Mouse (Mus musculus) neural tube, embryonic 13.5 days (tissue): ENCODE results near the gene Epb41l4b. TPM values are rescaled to one million over a fixed set of nuclear protein-coding genes. Genes with fewer than 3 reads are reported as not detected.

Source experiments
- ATAC-seq: fragments of 200-750 bp; cut with Nextera tagmentation; 2 replicates; pipeline ENCODE4 v1.8.0; 2017; ENCODE audit warnings: low read depth, mild to moderate bottlenecking, moderate TSS enrichment, moderate library complexity
- H3K27ac ChIP-seq: fragments of 300-500 bp; sonication (generic); replicated peaks from 2 replicates; pipeline ENCODE4 v1.5.1; 2015; ENCODE audit warnings: moderate library complexity, mild to moderate bottlenecking, inconsistent platforms
- H3K27me3 ChIP-seq: fragments of 300-500 bp; sonication (generic); 2 replicates; pipeline ENCODE4 v1.6.1; 2015; ENCODE audit warnings: mild to moderate bottlenecking, inconsistent platforms
- H3K36me3 ChIP-seq: fragments of 300-500 bp; sonication (generic); 2 replicates; pipeline ENCODE4 v1.6.1; 2015; ENCODE audit warnings: mild to moderate bottlenecking, inconsistent platforms
- H3K4me1 ChIP-seq: fragments of 300-500 bp; sonication (generic); replicated peaks from 2 replicates; pipeline ENCODE4 v1.6.1; 2015; ENCODE audit warnings: inconsistent platforms
- H3K4me2 ChIP-seq: fragments of 300-500 bp; sonication (generic); 2 replicates; pipeline ENCODE4 v1.6.1; 2015; ENCODE audit warnings: inconsistent platforms, mild to moderate bottlenecking, moderate library complexity
- H3K4me3 ChIP-seq: fragments of 300-500 bp; sonication (generic); 2 replicates; pipeline ENCODE4 v1.5.1; 2015; ENCODE audit warnings: mild to moderate bottlenecking, inconsistent platforms
- H3K9ac ChIP-seq: fragments of 300-500 bp; sonication (generic); 2 replicates; pipeline ENCODE4 v1.6.1; 2015; ENCODE audit warnings: moderate library complexity, mild to moderate bottlenecking, inconsistent platforms
- H3K9me3 ChIP-seq: fragments of 300-500 bp; sonication (generic); 2 replicates; pipeline ENCODE4 v1.6.1; 2016; ENCODE audit warnings: inconsistent platforms
- WGBS: fragments of 180-500 bp; shearing (Covaris S2); methylation state at CpG from one replicate; pipeline ENCODE4 v1.1.7; 2015; 5-methylcytosine and 5-hydroxymethylcytosine counted together
- polyA plus RNA-seq: library from polyadenylated mRNA; unstranded; fragments of >200 nt; fragmentation: Nextera tagmentation; extraction: Ambion mirVana; gene quantifications from 2 replicates; pipeline ENCODE4 v1.2.1, GENCODE M21; 2015

Gene Epb41l4b
- polyA plus RNA-seq, 1 experiment from 2014 or later, result 2.3 TPM

DNA sequence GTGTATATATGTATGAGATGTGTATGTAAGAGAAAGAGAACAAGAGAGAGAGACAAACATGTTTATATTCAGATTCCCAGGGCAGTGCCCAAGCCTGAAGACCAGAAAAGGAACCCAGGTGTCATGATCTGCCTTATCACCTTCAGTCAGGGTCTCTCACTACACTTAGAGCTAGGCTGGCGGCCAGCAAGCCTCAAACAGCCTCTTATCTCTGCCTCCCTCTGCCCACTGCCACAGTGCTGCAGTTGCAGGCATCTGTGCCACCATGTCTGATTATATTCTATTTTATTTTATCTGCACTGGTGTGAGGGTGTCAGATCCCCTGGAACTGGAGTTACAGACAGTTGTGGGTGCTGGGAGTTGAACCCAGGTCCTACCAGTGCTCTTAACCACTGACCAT is 25.0 kb upstream of the Epb41l4b start:
- no peak overlapping the region for H3K9ac ChIP-seq
- H3K4me3 ChIP-seq, result no peak overlapping the region
- H3K4me2 ChIP-seq, result no peak overlapping the region
- no peak for ATAC-seq
- no peaks in the 10 kb centered on the region for H3K9me3 ChIP-seq
- no peak overlapping the region for H3K27ac ChIP-seq
- H3K36me3 ChIP-seq, result no peaks in the 10 kb centered on the region
- H3K4me1 ChIP-seq, result peaks cover 14% of the 10 kb centered on the region; the same call in 1 of the 2 replicates
- no peaks in the 10 kb centered on the region for H3K27me3 ChIP-seq
- WGBS, result 88% methylated on average over 1 of the region's 1 CpGs

DNA sequence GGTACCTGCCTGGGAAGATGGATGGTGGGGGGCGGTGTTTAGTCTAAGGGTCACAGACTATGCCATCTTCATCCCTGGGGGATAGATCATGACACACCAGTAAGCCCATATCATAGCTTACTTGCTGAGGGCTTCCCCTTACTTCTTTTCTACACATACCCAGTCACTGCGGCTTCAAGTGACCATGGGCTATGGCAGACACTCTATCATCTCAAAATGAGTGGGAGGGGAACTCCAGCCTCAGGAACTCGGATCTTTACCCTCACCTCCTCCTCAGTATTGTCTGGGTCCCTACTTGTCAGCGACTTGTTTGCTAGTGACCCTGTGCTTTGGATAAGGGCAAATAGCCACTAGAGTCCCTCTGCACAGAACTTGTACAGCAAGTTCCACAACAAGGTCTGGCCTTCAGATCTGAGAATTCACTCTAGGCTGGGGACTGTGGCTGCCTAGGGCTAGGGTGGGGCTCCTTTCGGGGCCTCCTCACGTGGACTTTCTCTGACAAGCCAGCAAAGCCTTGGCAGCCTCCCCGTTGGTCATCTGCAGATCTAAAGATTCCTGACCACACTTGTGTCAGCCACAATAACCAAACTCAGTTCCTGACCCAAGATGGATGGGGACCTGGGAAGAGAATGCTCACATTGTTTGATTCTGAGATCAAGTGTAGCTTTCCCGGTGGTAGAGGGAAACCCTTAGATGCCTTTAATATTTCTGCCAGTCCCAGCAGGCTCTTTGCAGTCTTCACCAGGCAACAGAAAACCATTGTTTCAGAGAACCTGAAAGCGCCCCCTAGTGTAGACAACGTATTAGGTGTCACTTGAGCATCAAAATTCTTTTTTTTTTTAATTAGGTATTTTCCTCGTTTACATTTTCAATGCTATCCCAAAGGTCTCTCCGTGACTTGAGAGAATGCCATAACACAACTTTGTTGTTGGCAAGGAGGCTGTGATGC is 24.0 kb upstream of the Epb41l4b start:
- H3K4me3 ChIP-seq, result no peak overlapping the region
- H3K27ac ChIP-seq, result no peak overlapping the region
- H3K4me2 ChIP-seq, result no peak overlapping the region
- H3K9me3 ChIP-seq, result no peaks in the 10 kb centered on the region
- ATAC-seq, result no peak
- 55% methylated on average over 12 of the region's 12 CpGs for WGBS
- no peaks in the 10 kb centered on the region for H3K36me3 ChIP-seq
- H3K9ac ChIP-seq, result no peak overlapping the region
- H3K27me3 ChIP-seq, result no peaks in the 10 kb centered on the region
- peaks cover 21% of the 10 kb centered on the region; the same call in 1 of the 2 replicates for H3K4me1 ChIP-seq

DNA sequence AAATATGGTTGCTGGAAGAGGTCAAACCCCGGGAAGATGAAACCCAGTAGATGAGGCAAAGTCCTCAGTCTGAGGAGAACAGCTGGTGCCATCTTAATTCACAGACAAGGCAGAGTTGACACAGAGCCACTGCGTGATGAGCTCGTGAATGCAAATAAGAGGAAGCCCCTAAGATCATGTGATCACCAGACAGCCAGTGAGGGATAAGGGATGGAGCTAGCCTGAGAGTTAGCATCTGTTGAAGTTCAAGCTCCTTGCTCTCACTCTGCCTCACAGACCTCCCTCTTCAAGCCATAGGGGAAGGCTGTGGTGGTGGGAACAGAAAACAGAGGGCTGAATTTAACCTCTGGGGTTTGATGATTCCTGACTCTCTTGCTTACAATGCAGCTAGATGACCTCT is 22.4 kb upstream of the Epb41l4b start:
- Histone ChIP-seq H3K9me3 (no peaks in the 10 kb centered on the region), H3K9ac (no peak overlapping the region), H3K4me2 (no peak overlapping the region), H3K4me3 (no peak overlapping the region), H3K4me1 (peaks cover 15% of the 10 kb centered on the region; the same call in 1 of the 2 replicates), H3K27ac (no peak overlapping the region), H3K27me3 (no peaks in the 10 kb centered on the region), H3K36me3 (no peaks in the 10 kb centered on the region)
- ATAC-seq, result no peak
- 55% methylated on average over 3 of the region's 3 CpGs for WGBS

DNA sequence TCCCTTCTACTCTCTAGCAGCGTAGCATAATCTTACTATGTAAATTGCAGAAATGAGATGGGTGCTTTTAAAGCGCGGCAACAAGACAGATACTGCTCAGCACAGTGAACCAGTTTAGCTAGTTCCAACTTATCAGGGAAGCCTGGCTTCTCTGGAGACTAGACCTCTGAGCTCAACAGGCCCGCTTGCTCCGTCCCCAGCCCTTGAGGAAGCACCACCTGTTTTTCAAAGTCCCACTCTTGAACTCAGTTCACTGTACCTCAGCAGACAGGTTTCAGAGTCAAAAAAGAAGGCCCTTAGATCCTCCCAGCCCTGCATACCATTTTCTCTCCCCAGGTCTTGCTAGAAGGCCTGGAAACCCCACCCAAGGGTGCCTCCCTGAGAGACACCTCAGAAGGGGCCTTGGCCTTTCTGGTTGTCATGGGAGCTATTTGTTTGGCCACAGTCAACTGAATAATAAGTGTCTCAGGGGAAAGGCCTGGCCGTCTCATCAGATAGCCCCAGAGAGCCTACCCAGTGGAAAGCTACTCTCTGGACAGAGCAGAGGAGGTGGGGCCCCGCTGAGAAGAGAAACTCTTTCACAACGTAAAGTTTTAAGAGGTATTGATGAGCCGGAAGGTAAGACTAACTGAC is 21.5 kb upstream of the Epb41l4b start:
- no peak overlapping the region for H3K4me3 ChIP-seq
- no peaks in the 10 kb centered on the region for H3K36me3 ChIP-seq
- no peaks in the 10 kb centered on the region for H3K27me3 ChIP-seq
- H3K4me2 ChIP-seq, result no peak overlapping the region
- no peak for ATAC-seq
- peaks cover 15% of the 10 kb centered on the region; the same call in 1 of the 2 replicates for H3K4me1 ChIP-seq
- H3K9ac ChIP-seq, result no peak overlapping the region
- 89% methylated on average over 9 of the region's 9 CpGs for WGBS
- H3K27ac ChIP-seq, result no peak overlapping the region
- H3K9me3 ChIP-seq, result no peaks in the 10 kb centered on the region

DNA sequence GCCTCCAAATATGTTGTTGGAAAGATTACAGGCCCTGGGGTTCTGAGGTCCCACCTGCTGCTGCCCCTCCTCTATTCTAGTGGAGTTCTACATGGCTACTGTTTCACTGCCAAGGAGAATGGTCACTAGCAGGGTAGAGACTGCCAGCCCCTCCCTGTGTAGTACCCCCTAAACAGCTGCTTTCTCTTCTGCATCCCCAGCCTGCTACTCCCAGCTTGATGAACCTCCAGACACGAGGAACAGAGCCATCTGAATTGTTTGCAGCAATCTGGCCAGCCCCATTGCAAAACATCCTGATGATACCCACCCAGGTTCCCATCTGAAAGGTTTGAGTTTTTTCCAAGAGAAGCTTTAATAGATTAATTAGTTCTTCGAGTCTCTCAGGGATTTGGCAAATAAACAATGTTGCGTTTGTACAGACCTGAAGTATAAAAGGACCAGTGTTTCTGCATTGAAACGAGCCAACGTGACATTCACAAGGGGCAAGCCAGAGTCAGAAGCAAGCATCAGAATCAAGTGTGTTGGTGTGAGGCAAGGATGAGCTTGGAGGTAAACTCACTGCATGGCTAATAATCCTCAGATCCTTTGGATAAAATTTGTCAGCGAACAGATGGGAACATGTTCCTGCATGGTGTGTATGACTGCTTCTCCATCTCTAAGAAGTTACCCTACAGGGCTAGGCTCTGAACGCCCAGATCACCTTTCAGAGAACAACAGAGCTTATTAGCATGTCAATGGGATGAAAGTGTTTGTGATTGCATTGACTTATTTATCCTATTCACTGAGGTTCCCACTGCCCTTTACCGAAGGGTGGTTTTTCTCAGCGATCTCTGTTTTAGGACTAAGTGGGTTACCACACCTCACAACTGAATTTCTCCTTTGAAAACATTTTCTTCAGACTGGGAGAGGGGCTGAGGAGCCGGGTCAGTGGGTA is 19.8 kb upstream of the Epb41l4b start:
- H3K27ac ChIP-seq, result no peak overlapping the region
- ATAC-seq, result peak; percentile 60; the same call in 1 of the 2 replicates
- H3K36me3 ChIP-seq, result no peaks in the 10 kb centered on the region
- WGBS, result 17% methylated on average over 10 of the region's 10 CpGs
- no peak overlapping the region for H3K4me3 ChIP-seq
- no peak overlapping the region for H3K4me2 ChIP-seq
- H3K4me1 ChIP-seq, result peaks cover 15% of the 10 kb centered on the region; the same call in 1 of the 2 replicates
- no peaks in the 10 kb centered on the region for H3K27me3 ChIP-seq
- no peak overlapping the region for H3K9ac ChIP-seq
- no peaks in the 10 kb centered on the region for H3K9me3 ChIP-seq

DNA sequence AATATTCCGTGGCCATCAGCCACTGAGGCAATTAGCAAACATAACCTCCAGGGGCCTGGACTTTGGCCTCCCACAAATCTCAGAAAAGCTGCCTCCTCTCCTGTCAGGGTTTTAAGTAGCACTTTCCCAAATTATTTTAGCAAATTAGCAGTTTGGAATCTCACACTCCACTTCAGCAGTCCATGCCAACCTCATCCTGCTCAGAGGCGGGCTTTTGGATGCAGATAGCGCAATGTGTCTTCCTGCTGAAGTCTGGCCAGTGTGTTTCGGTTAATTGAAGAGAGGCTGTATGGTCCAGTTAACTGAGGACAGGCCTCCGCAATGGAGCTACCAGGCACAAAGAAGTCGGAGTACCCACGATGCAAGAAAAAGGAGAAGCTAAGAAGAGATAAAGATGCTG is 17.3 kb upstream of the Epb41l4b start:
- ATAC-seq, result no peak
- 74% methylated on average over 7 of the region's 7 CpGs for WGBS

DNA sequence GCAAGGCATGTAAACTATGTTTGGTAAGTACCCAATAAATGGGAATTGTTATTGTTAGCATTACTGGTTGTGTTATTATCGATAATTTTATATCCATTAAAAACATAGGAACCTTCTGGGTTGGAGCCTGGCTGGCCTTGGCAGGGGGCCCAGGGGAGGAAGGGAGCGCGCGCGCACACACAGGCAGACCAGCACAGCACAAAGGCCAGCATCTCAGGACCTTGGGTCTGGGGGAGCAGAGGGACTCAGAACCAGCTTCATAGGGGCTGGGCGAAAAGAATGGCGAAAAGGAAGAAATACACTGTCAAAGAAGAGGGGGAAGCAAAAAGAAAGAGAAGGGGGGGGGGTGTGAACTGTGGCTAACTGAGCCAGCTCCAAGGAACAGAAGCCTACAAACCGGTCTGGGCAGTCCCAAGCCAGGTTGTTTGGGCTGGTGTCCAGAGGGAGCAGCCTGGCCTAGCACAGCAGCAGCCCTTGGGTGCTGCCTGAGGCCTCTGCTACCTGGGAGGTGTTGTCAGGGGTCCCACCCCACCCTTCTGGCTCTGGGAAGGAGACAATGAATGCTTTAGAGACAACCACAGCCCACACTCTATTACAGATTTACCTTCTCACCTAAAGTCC is 13.4 kb upstream of the Epb41l4b start:
- Histone ChIP-seq H3K4me2 (no peak overlapping the region), H3K27ac (no peak overlapping the region), H3K36me3 (no peaks in the 10 kb centered on the region), H3K4me3 (no peak overlapping the region), H3K9me3 (no peaks in the 10 kb centered on the region), H3K9ac (no peak overlapping the region), H3K27me3 (no peaks in the 10 kb centered on the region), H3K4me1 (peaks cover 16% of the 10 kb centered on the region)
- WGBS, result 82% methylated on average over 8 of the region's 8 CpGs
- ATAC-seq, result no peak

More for the DNA sequence above, 17.3 kb upstream of the Epb41l4b start:
- H3K27ac ChIP-seq, result no peak overlapping the region
- no peaks in the 10 kb centered on the region for H3K9me3 ChIP-seq
- no peak overlapping the region for H3K4me3 ChIP-seq
- no peaks in the 10 kb centered on the region for H3K36me3 ChIP-seq
- H3K27me3 ChIP-seq, result no peaks in the 10 kb centered on the region
- H3K4me2 ChIP-seq, result no peak overlapping the region
- H3K9ac ChIP-seq, result no peak overlapping the region
- peaks cover 10% of the 10 kb centered on the region; the same call in 1 of the 2 replicates for H3K4me1 ChIP-seq

DNA sequence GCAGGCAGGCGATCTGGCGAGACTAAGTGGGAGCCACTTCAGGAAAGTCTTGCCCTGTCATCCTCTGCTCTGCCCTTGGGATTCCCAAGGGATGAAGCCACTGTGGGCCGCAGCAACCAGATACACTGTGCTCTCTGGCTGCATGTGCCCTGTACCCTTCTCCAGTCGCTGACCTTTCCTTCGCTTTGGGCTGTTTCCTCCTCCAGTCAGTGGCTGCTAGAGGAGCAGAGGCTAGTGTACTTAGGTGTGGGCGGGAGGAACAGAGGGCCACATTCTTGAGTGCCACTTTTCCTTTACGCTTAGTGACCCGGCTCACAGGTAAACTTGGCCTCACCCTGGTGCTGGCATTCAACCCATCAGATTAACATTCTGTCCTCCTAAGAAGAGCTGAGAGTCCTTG is 10.6 kb upstream of the Epb41l4b start:
- Histone ChIP-seq H3K4me3 (no peak overlapping the region), H3K4me1 (peaks cover 16% of the 10 kb centered on the region), H3K4me2 (peak overlapping the region; percentile 22), H3K27ac (no peak overlapping the region), H3K27me3 (no peaks in the 10 kb centered on the region), H3K36me3 (no peaks in the 10 kb centered on the region), H3K9ac (0 out of 2 replicates have a peak overlapping the region, but pooled peaks have one; percentile 27), H3K9me3 (no peaks in the 10 kb centered on the region)
- WGBS, result 40% methylated on average over 8 of the region's 8 CpGs
- peak; percentile 8; the same call in 1 of the 2 replicates for ATAC-seq

DNA sequence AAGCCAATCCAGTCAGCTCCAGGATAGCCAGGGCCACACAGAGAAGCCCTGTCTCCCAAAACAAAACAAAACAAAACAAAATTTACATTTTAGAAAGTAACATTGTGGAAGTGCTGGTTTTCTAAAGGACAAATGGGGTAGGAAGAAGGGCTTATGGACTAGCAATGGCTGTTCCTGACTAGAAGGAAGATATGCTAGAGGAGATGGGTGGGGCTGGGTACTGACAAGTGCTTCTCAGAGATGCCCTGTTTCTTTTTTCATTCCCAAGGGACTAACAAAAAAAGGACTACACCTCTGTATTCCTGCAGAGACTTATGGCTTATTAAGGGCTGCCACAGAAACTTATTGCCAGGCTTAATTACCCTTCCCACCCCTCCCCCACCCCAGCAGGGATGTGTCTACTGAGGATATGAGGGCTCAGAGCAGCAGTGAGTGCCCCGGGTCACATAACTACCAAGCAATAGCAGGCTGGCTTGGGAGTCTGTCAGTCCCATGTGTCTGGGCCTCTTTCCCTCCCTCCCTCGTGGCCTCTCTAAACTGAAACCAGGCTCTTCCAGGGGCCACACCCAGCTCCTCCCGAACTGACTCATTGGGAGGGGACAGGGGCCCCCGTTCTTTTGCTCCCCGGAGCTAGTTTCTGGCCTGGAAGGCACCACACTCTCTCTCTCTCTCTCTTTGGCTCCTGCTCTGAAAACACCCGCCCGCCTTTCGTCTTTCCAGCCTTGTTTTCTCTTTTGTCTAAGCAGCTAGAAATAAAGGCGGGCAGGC is 10.0 kb upstream of the Epb41l4b start:
- Histone ChIP-seq H3K36me3 (no peaks in the 10 kb centered on the region), H3K27me3 (no peaks in the 10 kb centered on the region), H3K4me1 (peaks cover 16% of the 10 kb centered on the region), H3K4me2 (peak overlapping the region; percentile 22), H3K27ac (peak overlapping the region; percentile 53; the same call in 1 of the 2 replicates), H3K9ac (0 out of 2 replicates have a peak overlapping the region, but pooled peaks have one; percentile 27), H3K9me3 (no peaks in the 10 kb centered on the region), H3K4me3 (no peak overlapping the region)
- WGBS, result 6% methylated on average over 9 of the region's 9 CpGs
- ATAC-seq, result peak; percentile 54; the same call in 1 of the 2 replicates

DNA sequence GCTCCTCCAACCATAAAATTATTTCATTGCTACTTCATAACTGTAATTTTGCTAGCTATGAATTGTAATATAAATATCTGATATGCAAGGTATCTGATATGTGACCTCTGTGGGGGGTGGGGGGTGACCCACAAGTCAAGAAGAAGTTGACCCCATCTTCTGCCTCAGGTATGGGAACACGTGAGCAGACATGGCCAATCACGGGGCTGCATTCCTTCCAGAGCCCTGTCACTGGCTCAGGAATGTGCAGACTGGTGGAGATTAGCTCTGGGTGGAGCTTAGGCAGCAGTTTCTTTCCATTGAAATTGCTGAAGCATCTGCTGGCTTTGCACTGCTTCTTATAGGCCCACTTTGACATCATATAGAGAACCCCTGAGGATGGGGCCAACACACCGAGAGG is 4.9 kb upstream of the Epb41l4b start:
- Histone ChIP-seq H3K27me3 (peaks cover 15% of the 10 kb centered on the region), H3K9me3 (no peaks in the 10 kb centered on the region), H3K27ac (no peak overlapping the region), H3K4me1 (peaks cover 4% of the 10 kb centered on the region), H3K36me3 (no peaks in the 10 kb centered on the region), H3K9ac (no peak overlapping the region), H3K4me3 (no peak overlapping the region), H3K4me2 (no peak overlapping the region)
- 77% methylated on average over 3 of the region's 3 CpGs for WGBS
- no peak for ATAC-seq
